Mouse (Mus musculus): ENCODE data around the gene Ift43. TPM values are rescaled to one million over a fixed set of nuclear protein-coding genes. Genes with fewer than 3 reads are reported as not detected.
A peak's percentile ranks its signal among the peaks of the same experiment; 100 is the strongest.

Ift43 gene
- polyA plus RNA-seq, 1 experiment from 2014 or later: 76.1 TPM

DNA sequence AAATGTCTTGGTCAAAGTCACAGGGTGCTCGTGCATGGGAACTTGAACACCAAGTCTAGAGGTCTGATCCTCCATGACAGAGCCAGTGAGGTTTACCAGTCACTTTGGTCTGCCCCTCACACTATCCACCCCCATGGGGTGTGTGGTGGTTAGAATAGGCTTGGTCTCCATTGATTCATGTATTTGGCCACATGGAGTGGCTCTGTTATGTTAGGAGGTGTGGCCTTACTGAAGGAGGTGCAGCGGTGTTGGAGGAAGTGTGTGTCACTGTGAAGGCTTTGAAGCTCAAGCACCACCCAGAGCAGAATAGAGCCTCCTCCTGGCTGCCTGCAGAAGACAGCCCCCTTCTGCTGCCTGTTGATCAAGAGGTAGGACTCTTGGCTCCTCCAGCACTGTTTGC is 99.5 kb downstream of the Ift43 start:
- Histone ChIP-seq H3K4me3 (replicated peaks) (no peak overlapping the region), H3K27me3 (0 out of 2 replicates have a peak, but pooled peaks cover 1% of the 10 kb centered on the region), H3K9me3 (replicated peaks) (no peaks in the 10 kb centered on the region), H3K4me2 (no peak overlapping the region), H3K27ac (no peak overlapping the region), H3K4me1 (peaks cover under 1% of the 10 kb centered on the region; the same call in 1 of the 2 replicates), H3K9ac (no peak overlapping the region), H3K36me3 (no peaks in the 10 kb centered on the region)
- no peak for ATAC-seq (replicated peaks; ENCODE audit: low FRiP score)
- WGBS: 44% methylated on average over 2 of the region's 2 CpGs

DNA sequence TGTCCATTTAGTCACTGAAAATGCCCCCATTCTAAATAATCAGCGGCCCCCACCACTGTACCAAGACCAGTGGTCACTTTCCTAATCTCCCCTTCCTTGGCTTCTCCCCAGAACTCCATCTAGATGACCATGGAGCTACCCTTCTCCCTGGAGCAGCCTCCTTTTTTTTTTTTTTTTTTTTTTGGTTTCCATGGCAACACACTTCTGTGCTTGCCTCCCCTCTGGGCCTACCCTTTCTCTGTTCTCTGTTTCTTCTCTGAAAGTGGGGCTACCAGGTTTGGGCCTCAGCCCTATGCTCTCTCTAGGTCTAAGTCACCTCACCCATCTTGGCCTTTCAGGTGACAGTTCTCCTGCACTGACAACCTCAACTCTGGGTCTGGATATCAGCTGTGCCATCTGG is 100.1 kb downstream of the Ift43 start:
- H3K4me3 ChIP-seq (replicated peaks): no peak overlapping the region
- H3K27ac ChIP-seq: no peak overlapping the region
- H3K9me3 ChIP-seq (replicated peaks): no peaks in the 10 kb centered on the region
- H3K27me3 ChIP-seq: 0 out of 2 replicates have a peak, but pooled peaks cover 6% of the 10 kb centered on the region
- H3K9ac ChIP-seq: no peak overlapping the region
- no peak for ATAC-seq (replicated peaks; ENCODE audit: low FRiP score)
- H3K4me1 ChIP-seq: no peaks in the 10 kb centered on the region
- WGBS: 73% methylated on average over 1 of the region's 1 CpGs
- H3K4me2 ChIP-seq: no peak overlapping the region
- H3K36me3 ChIP-seq: no peaks in the 10 kb centered on the region

DNA sequence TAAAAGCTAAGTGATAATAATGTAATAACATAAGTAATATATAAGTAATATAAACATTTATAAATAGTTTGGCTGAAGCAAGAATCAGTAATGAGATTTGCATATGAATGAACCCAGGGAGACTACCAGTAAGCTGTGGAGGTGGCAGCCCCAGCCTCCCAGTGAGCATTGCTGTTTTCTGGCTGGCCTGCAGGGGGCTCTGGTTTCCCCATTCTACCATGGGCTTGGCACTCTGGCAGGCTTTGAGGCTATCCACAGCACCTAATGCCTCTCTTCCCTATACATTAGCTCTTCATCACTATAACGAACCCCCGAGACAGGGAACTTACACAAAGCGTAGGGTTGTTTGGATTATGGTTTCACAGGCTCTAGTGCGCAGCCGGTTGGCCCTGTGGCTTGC is 105.8 kb downstream of the Ift43 start:
- Histone ChIP-seq H3K27ac (no peak overlapping the region), H3K4me2 (no peak overlapping the region), H3K27me3 (0 out of 2 replicates have a peak, but pooled peaks cover 6% of the 10 kb centered on the region), H3K4me3 (replicated peaks) (no peak overlapping the region), H3K4me1 (peaks cover 7% of the 10 kb centered on the region; the same call in 1 of the 2 replicates), H3K36me3 (no peaks in the 10 kb centered on the region), H3K9me3 (replicated peaks) (no peaks in the 10 kb centered on the region), H3K9ac (no peak overlapping the region)
- ATAC-seq (replicated peaks; ENCODE audit: low FRiP score): no peak
- WGBS: 63% methylated on average over 5 of the region's 5 CpGs

DNA sequence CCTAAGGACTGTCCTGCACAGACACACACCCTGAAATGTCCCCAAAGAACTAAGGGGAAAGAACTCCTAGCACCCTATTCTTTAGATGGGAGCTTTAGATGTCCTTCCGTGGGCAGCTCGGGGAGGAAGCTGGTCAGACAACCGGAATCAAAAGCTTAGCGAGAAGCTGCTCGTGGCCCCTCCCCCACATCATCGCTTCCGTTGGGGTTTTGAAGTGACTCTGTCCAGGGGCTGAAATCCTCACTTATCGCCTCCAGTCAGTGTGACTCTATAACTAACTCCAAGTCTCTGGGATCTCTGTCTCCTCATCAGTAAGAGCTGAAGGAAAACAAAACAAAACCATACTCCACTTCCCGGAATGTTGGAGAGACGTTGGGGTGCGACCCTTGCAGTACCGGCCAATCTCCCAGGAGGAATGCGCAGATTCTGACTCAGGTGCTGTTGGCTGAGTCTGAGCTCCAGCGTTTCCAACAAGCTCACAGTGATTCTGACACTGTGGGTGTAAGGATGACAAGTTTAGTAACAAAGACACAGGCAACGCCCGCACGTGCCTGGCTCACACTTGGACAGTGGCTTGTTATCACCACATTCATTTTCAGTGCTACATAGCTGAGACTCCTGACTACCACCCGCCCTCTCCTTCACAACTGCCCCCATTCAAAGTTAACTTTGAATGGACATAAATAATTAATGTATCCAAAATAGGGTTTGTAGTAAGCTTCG is 107.4 kb downstream of the Ift43 start:
- WGBS: 22% methylated on average over 19 of the region's 19 CpGs
- H3K36me3 ChIP-seq: no peaks in the 10 kb centered on the region
- no peak overlapping the region for H3K4me3 ChIP-seq (replicated peaks)
- 0 out of 2 replicates have a peak, but pooled peaks cover 6% of the 10 kb centered on the region for H3K27me3 ChIP-seq
- H3K27ac ChIP-seq: no peak overlapping the region
- H3K4me1 ChIP-seq: peaks cover 7% of the 10 kb centered on the region; the same call in 1 of the 2 replicates
- no peak for ATAC-seq (replicated peaks; ENCODE audit: low FRiP score)
- no peak overlapping the region for H3K9ac ChIP-seq
- H3K4me2 ChIP-seq: no peak overlapping the region
- H3K9me3 ChIP-seq (replicated peaks): no peaks in the 10 kb centered on the region

DNA sequence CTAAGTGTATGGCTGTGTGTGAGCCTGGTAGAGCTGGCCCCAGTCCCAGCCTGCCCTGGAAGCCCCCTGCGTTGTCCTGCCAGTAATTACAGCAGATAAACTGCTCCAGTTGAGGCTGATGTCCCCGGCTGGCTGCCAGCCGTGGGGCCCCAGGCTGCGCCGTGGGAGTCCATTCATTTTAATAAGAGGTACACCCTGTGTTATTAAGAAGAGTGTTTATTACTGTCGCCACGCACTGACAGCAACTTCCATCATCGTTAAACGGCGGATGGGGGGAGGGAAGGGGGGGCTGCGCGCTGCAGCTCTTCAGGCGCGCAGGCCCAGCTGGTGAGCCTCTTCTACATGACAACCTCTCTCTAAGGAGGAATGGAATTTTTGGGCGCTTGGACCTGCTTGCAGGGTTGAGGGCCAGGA is 109.7 kb downstream of the Ift43 start:
- 42% methylated on average over 15 of the region's 15 CpGs for whole genome bisulfite sequencing
- no peaks in the 10 kb centered on the region for H3K9me3 ChIP-seq (replicated peaks)
- no peaks in the 10 kb centered on the region for H3K36me3 ChIP-seq
- H3K4me3 ChIP-seq (replicated peaks): no peak overlapping the region
- no peak for ATAC-seq (replicated peaks; ENCODE audit: low FRiP score)
- H3K27me3 ChIP-seq: 0 out of 2 replicates have a peak, but pooled peaks cover 3% of the 10 kb centered on the region
- peaks cover 7% of the 10 kb centered on the region; the same call in 1 of the 2 replicates for H3K4me1 ChIP-seq
- H3K9ac ChIP-seq: no peak overlapping the region
- 0 out of 2 replicates have a peak overlapping the region, but pooled peaks have one; percentile 9 for H3K4me2 ChIP-seq
- H3K27ac ChIP-seq: no peak overlapping the region

DNA sequence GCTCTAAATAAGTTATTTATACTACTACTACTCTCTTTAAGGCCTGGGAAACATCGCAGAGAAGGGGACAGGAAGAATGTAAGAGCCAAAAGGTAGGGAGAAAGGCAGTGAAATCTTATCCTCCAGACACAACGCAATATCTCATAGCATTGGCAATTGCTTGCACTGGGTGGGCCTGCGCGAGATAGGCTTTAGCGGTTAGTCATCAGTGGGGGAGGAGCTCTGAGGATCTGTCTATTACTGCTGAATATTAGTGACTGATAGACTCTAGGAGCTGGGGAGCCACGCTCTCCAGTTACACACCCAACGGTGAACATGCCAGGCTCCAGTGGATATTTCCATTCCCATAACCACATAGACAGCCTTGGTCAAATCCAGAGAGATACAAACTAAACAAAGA is 114.6 kb downstream of the Ift43 start:
- Histone ChIP-seq H3K27me3 (no peaks in the 10 kb centered on the region), H3K4me1 (peaks cover 4% of the 10 kb centered on the region; the same call in 1 of the 2 replicates), H3K4me3 (replicated peaks) (no peak overlapping the region), H3K4me2 (no peak overlapping the region), H3K9me3 (replicated peaks) (no peaks in the 10 kb centered on the region), H3K36me3 (no peaks in the 10 kb centered on the region), H3K9ac (no peak overlapping the region), H3K27ac (no peak overlapping the region)
- ATAC-seq (replicated peaks; ENCODE audit: low FRiP score): no peak
- 92% methylated on average over 7 of the region's 7 CpGs for WGBS

DNA sequence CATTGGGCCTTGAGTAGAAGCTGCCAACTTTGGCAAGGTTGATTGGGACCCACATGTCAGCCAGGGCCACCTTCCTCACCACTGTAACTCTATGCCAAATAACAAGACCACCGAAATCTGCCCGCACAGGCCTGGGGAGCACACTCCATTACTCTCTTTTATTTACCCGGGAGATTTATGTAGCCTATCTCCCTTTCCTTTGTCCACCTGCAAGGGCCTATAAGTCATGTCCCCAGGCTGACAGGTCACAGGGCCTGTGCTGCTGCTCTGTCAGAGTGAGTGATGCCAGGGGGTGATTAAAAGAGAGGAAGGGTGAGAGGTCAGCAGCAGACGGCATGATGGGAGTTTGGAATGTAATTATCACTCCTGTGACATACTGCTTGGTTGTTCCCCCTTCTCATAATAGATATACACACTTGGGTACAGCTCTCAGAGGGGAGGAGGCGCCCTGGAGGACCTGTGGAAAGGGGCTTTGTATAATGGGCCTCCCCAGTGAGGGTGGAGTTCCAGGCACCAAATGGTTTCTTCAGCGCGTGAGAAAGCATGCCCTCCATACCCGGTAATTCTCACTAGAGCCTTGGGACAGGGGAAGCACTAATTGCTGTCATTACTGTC is 121.2 kb downstream of the Ift43 start:
- Histone ChIP-seq H3K27me3 (peaks cover 6% of the 10 kb centered on the region), H3K36me3 (no peaks in the 10 kb centered on the region), H3K9ac (no peak overlapping the region), H3K4me1 (peaks cover 2% of the 10 kb centered on the region; the same call in 1 of the 2 replicates), H3K27ac (no peak overlapping the region), H3K4me2 (no peak overlapping the region), H3K4me3 (replicated peaks) (no peak overlapping the region), H3K9me3 (replicated peaks) (no peaks in the 10 kb centered on the region)
- ATAC-seq (replicated peaks; ENCODE audit: low FRiP score): peak; percentile 88
- WGBS: 9% methylated on average over 8 of the region's 8 CpGs

DNA sequence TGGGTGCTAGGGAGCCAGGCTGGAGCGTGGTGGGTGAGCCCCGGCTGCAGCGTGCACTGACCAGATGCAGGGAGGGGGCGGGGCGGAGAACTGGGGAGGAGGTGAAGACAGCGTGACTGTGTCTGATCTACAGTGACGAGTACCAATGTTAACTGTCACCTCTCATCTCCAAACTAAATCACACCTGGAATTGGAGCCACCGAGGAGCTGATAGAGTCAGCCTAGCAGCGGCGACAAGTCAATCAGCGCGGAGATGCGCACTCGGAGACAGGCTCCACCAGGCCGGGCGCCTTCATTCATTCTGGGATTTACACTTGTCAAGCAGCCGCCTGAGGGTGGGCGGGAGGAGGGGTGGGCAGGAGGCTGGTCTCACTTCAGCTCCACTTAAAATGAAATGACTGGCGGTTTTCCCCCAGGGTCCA is 128.8 kb downstream of the Ift43 start:
- 2% methylated on average over 19 of the region's 19 CpGs for WGBS
- H3K4me3 ChIP-seq (replicated peaks): no peak overlapping the region
- H3K27me3 ChIP-seq: peaks cover 78% of the 10 kb centered on the region
- no peaks in the 10 kb centered on the region for H3K36me3 ChIP-seq
- H3K4me2 ChIP-seq: no peak overlapping the region
- H3K27ac ChIP-seq: no peak overlapping the region
- H3K9me3 ChIP-seq (replicated peaks): no peaks in the 10 kb centered on the region
- H3K4me1 ChIP-seq: peaks cover 3% of the 10 kb centered on the region
- ATAC-seq (replicated peaks; ENCODE audit: low FRiP score): no peak
- no peak overlapping the region for H3K9ac ChIP-seq

Other genes starting within 250 kb of the Ift43 start
- 27.1 and 31.1 TPM in 2 replicates for gene Tgfb3, start 3.5 kb upstream of the Ift43 start, polyA plus RNA-seq (2015; fragmentation: Nextera tagmentation; extraction: Ambion mirVana)
- 14.6 and 15.3 TPM in 2 replicates for gene Gpatch2l, start 159.3 kb downstream of the Ift43 start, polyA plus RNA-seq (2015; fragmentation: Nextera tagmentation; extraction: Ambion mirVana)

Measured in kidney, embryonic 15.5 days (tissue).